In genomic region chr1:59542231-59542630, GRCm38 (mm10) we compare ENCODE assay signal across 21 mouse cellular contexts. TPM values are rescaled to one million over a fixed set of nuclear protein-coding genes. Genes with fewer than 3 reads are reported as not detected.
"Had no signal": no experiment of that assay in that cellular context is flagged by ENCODE, and none has a peak within 500 bp of the region (broad histone marks: within the 10 kb centered on the region; RNA-seq: fewer than 3 reads in every experiment).

No protein-coding gene starts in this region.

- DNase-seq: kidney, adult 9 months; kidney, postnatal 14 days; kidney, postnatal 4 days; liver; lung, adult 18-20 months; lung, postnatal 10 days; lung, postnatal 36 days; right cerebral cortex, adult 18-20 months; right cerebral cortex, postnatal 14 days; right cerebral cortex, postnatal 4 days; thymus, adult 2 months; thymus, postnatal 25 days had no signal

- H3K27ac ChIP-seq: limb, embryonic 10.5 days; limb, embryonic 13.5 days; liver, embryonic 12.5 days; liver, embryonic 15.5 days; lung, embryonic 15.5 days; midbrain, embryonic 13.5 days; neural tube, embryonic 12.5 days; neural tube, embryonic 15.5 days; stomach, postnatal 0 days had no signal

- H3K4me1 ChIP-seq: liver, embryonic 12.5 days; liver, embryonic 15.5 days; lung, embryonic 15.5 days; neural tube, embryonic 12.5 days; neural tube, embryonic 15.5 days had no signal

- H3K27me3 ChIP-seq: limb, embryonic 13.5 days; liver, embryonic 12.5 days; liver, embryonic 15.5 days; lung, embryonic 15.5 days; midbrain, embryonic 13.5 days; neural tube, embryonic 12.5 days; neural tube, embryonic 15.5 days had no signal

- H3K36me3 ChIP-seq: limb, embryonic 10.5 days; limb, embryonic 13.5 days; liver, embryonic 12.5 days; liver, embryonic 15.5 days; lung, embryonic 15.5 days; midbrain, embryonic 13.5 days; neural tube, embryonic 12.5 days; neural tube, embryonic 15.5 days had no signal

- H3K9ac ChIP-seq: limb, embryonic 13.5 days; liver, embryonic 12.5 days; liver, embryonic 15.5 days; lung, embryonic 15.5 days; midbrain, embryonic 13.5 days; neural tube, embryonic 12.5 days; neural tube, embryonic 15.5 days had no signal

- H3K4me3 ChIP-seq: limb, embryonic 10.5 days; limb, embryonic 13.5 days; liver, embryonic 12.5 days; liver, embryonic 15.5 days; lung, embryonic 15.5 days; midbrain, embryonic 13.5 days; neural tube, embryonic 12.5 days; neural tube, embryonic 15.5 days had no signal

- ATAC-seq: liver, embryonic 12.5 days; midbrain, embryonic 13.5 days had no signal

- H3K9me3 ChIP-seq: limb, embryonic 10.5 days; limb, embryonic 13.5 days; liver, embryonic 12.5 days; liver, embryonic 15.5 days; lung, embryonic 15.5 days; midbrain, embryonic 13.5 days; neural tube, embryonic 12.5 days; neural tube, embryonic 15.5 days had no signal

RNA-seq across cellular contexts. Expression of gene Gm973, which starts 26.2 kb away (rescaled TPM):
- polyA plus RNA-seq: liver, embryonic 12.5 days; liver, embryonic 15.5 days had no signal
